Mouse (Mus musculus) heart, postnatal 0 days (tissue): ENCODE data around the gene Gm6583. TPM values are rescaled to one million over a fixed set of nuclear protein-coding genes. Genes with fewer than 3 reads are reported as not detected.

Experiments
- ATAC-seq: fragments of 200-750 bp; cut with Nextera tagmentation; 2 replicates; pipeline ENCODE4 v1.8.0; 2017; ENCODE audit warnings: low read depth, moderate number of reproducible peaks, moderate library complexity; ENCODE audit not compliant: insufficient read depth
- DNase-seq: peaks from one replicate; pipeline ENCODE4 v3.0.0-alpha.2; 2016; ENCODE audit warnings: low spot score
- H3K27ac ChIP-seq: fragments of 300-500 bp; sonication (generic); 2 replicates; pipeline ENCODE4 v1.5.1; 2014; ENCODE audit warnings: low read depth, mild to moderate bottlenecking
- H3K27me3 ChIP-seq: fragments of 300-500 bp; sonication (generic); 2 replicates; pipeline ENCODE4 v1.6.1; 2014; ENCODE audit warnings: low read length, mixed read lengths; ENCODE audit not compliant: control insufficient read depth, insufficient read depth
- H3K36me3 ChIP-seq: fragments of 300-500 bp; sonication (generic); replicated peaks from 2 replicates; pipeline ENCODE4 v1.6.1; 2014; ENCODE audit warnings: low read length, mixed read lengths; ENCODE audit not compliant: control insufficient read depth, insufficient read depth
- H3K4me1 ChIP-seq: fragments of 300-500 bp; sonication (generic); 2 replicates; pipeline ENCODE4 v1.6.1; 2014; ENCODE audit warnings: antibody characterized with exemption; ENCODE audit not compliant: control insufficient read depth, insufficient read depth
- H3K4me2 ChIP-seq: fragments of 300-500 bp; sonication (generic); 2 replicates; pipeline ENCODE4 v1.6.1; 2014; ENCODE audit warnings: low read depth, mild to moderate bottlenecking, low read length, moderate library complexity
- H3K4me3 ChIP-seq: fragments of 300-500 bp; sonication (generic); 2 replicates; pipeline ENCODE4 v1.5.1; 2014; ENCODE audit warnings: low read depth, low read length
- H3K9ac ChIP-seq: fragments of 300-500 bp; sonication (generic); replicated peaks from 2 replicates; pipeline ENCODE4 v1.6.1; 2014; ENCODE audit warnings: low read depth, low read length, mixed read lengths
- H3K9me3 ChIP-seq: fragments of 300-500 bp; sonication (generic); replicated peaks from 2 replicates; pipeline ENCODE4 v1.6.1; 2016; ENCODE audit warnings: low read length; ENCODE audit not compliant: control insufficient read depth
- CTCF ChIP-seq: IDR thresholded peaks from 2 replicates; pipeline ENCODE4 v1.5.1; 2016; ENCODE audit warnings: antibody characterized with exemption, control low read depth, low read depth
- EP300 ChIP-seq: IDR thresholded peaks from 2 replicates; pipeline ENCODE4 v1.6.1; 2016; ENCODE audit warnings: antibody characterized with exemption, low read depth
- WGBS: fragments of 180-500 bp; shearing (Covaris S2); extraction: QIAGEN DNeasy Blood & Tissue Kit; methylation state at CpG from one replicate; pipeline ENCODE4 v1.1.7; 2014; 5-methylcytosine and 5-hydroxymethylcytosine counted together
- polyA plus RNA-seq: library from polyadenylated mRNA; unstranded; fragments of >200 nt; fragmentation: Nextera tagmentation; extraction: Ambion mirVana; gene quantifications from 2 replicates; pipeline ENCODE4 v1.2.1, GENCODE M21; 2015
- total RNA-seq: library from RNA; depleted of rRNA; stranded (reverse); fragments of >200 nt; gene quantifications from 2 replicates; pipeline ENCODE4 v1.2.3, GENCODE M21; 2014; ENCODE audit warnings: low replicate concordance

Gm6583 gene
- total and polyA plus RNA-seq, 2 experiments from 2014 or later, result not detected

- Histone ChIP-seq H3K27me3 (peaks cover 86% of the 10 kb centered on the region), H3K4me2 (peak overlapping the region; percentile 65), H3K36me3 (no peaks in the 10 kb centered on the region), H3K9ac (0 out of 2 replicates have a peak overlapping the region, but pooled peaks have one; percentile 5), H3K4me3 (peak overlapping the region; percentile 56), H3K27ac (no peak overlapping the region), H3K9me3 (no peaks in the 10 kb centered on the region), H3K4me1 (no peaks in the 10 kb centered on the region)
- no peak for DNase-seq
- WGBS, result 0% methylated on average over 25 of the region's 28 CpGs
- peak; percentile 21; the same call in 1 of the 2 replicates for ATAC-seq
- TF ChIP-seq EP300, result no peak
- TF ChIP-seq CTCF, result no peak
Observed at GRCm38 (mm10) chr5:112394415-112394763, 38.6 kb upstream of the Gm6583 start.

- TF ChIP-seq EP300, result no peak
- TF ChIP-seq CTCF, result no peak
- H3K27ac ChIP-seq, result no peak overlapping the region
- no peak overlapping the region for H3K9ac ChIP-seq
- peak overlapping the region; percentile 65 for H3K4me2 ChIP-seq
- DNase-seq, result no peak
- H3K36me3 ChIP-seq, result no peaks in the 10 kb centered on the region
- no peaks in the 10 kb centered on the region for H3K9me3 ChIP-seq
- ATAC-seq, result no peak
- peak overlapping the region; percentile 56 for H3K4me3 ChIP-seq
- WGBS, result 16% methylated on average over 15 of the region's 18 CpGs
- H3K4me1 ChIP-seq, result no peaks in the 10 kb centered on the region
- peaks cover 90% of the 10 kb centered on the region for H3K27me3 ChIP-seq
Observed at GRCm38 (mm10) chr5:112393741-112394414, 38.0 kb upstream of the Gm6583 start.

GRCm38 (mm10) chr5:112391676-112392323 is 36.0 kb upstream of the Gm6583 start:
- Histone ChIP-seq H3K27ac (no peak overlapping the region), H3K4me2 (no peak overlapping the region), H3K4me1 (no peaks in the 10 kb centered on the region), H3K36me3 (no peaks in the 10 kb centered on the region), H3K27me3 (peaks cover 85% of the 10 kb centered on the region), H3K9ac (no peak overlapping the region), H3K9me3 (no peaks in the 10 kb centered on the region), H3K4me3 (no peak overlapping the region)
- WGBS, result 61% methylated on average over 27 of the region's 27 CpGs
- DNase-seq (no peak), ATAC-seq (no peak)
- TF ChIP-seq EP300 (no peak), CTCF (no peak)

- H3K27ac ChIP-seq, result no peak overlapping the region
- 43% methylated on average over 16 of the region's 16 CpGs for WGBS
- no peaks in the 10 kb centered on the region for H3K9me3 ChIP-seq
- H3K9ac ChIP-seq, result no peak overlapping the region
- TF ChIP-seq CTCF (no peak), EP300 (no peak)
- no peak overlapping the region for H3K4me2 ChIP-seq
- peaks cover 77% of the 10 kb centered on the region for H3K27me3 ChIP-seq
- ATAC-seq, result no peak
- H3K36me3 ChIP-seq, result no peaks in the 10 kb centered on the region
- no peak overlapping the region for H3K4me3 ChIP-seq
- DNase-seq, result no peak
- H3K4me1 ChIP-seq, result no peaks in the 10 kb centered on the region
Observed at GRCm38 (mm10) chr5:112391002-112391401, 35.2 kb upstream of the Gm6583 start.

- no peak overlapping the region for H3K4me3 ChIP-seq
- peaks cover 61% of the 10 kb centered on the region for H3K27me3 ChIP-seq
- no peak for ATAC-seq
- TF ChIP-seq EP300 (no peak), CTCF (no peak)
- DNase-seq, result no peak
- H3K36me3 ChIP-seq, result no peaks in the 10 kb centered on the region
- WGBS, result 71% methylated on average over 9 of the region's 9 CpGs
- H3K4me1 ChIP-seq, result no peaks in the 10 kb centered on the region
- no peak overlapping the region for H3K4me2 ChIP-seq
- no peak overlapping the region for H3K27ac ChIP-seq
- H3K9me3 ChIP-seq, result no peaks in the 10 kb centered on the region
- no peak overlapping the region for H3K9ac ChIP-seq
Observed at GRCm38 (mm10) chr5:112389352-112389751, 33.5 kb upstream of the Gm6583 start.

GRCm38 (mm10) chr5:112385973-112386372 is 30.1 kb upstream of the Gm6583 start:
- no peaks in the 10 kb centered on the region for H3K4me1 ChIP-seq
- no peak overlapping the region for H3K9ac ChIP-seq
- ATAC-seq (no peak), DNase-seq (no peak)
- no peak overlapping the region for H3K4me2 ChIP-seq
- H3K9me3 ChIP-seq, result no peaks in the 10 kb centered on the region
- no peak overlapping the region for H3K4me3 ChIP-seq
- peaks cover 27% of the 10 kb centered on the region for H3K27me3 ChIP-seq
- no peaks in the 10 kb centered on the region for H3K36me3 ChIP-seq
- H3K27ac ChIP-seq, result no peak overlapping the region
- TF ChIP-seq CTCF (no peak), EP300 (no peak)
- 67% methylated on average over 2 of the region's 2 CpGs for WGBS
